Comparison of ENCODE assay signal across 15 mouse cellular contexts in the genomic region with DNA sequence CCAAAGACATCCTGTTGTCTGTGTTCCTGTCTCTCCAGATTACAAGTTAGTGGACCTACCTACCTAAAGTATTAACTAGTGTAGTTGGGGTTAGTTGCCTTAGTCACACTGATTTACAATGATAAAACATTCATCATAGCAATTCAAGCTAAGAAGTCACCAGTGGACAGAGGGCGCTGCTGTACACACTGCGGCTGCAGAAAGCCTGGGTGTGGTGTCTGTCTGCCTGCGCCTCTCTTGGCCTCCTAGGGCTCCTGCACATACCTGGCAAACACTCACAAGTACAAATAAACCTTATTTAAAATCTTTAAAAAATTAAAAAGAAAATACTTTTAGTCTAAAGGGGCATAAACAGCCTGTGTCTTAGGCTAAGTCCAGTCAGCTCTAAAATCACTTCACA. TPM values are rescaled to one million over a fixed set of nuclear protein-coding genes. Genes with fewer than 3 reads are reported as not detected.
DNase-seq lines count a peak whose midpoint lies in the region; ATAC-seq and TF ChIP-seq lines count a peak whose summit lies in the region.
"Had no signal": no experiment of that assay in that cellular context is flagged by ENCODE, and none has a peak within 500 bp of the region (broad histone marks: within the 10 kb centered on the region; RNA-seq: fewer than 3 reads in every experiment).

No protein-coding gene starts in this region.

- H3K4me1 ChIP-seq in heart, adult 2 months (ENCODE audit: control insufficient read depth, insufficient read depth, low read length): peaks cover 6% of the 10 kb centered on the region
- peaks cover 3% of the 10 kb centered on the region; the same call in 1 of the 2 replicates for H3K4me1 ChIP-seq in lung, adult 2 months (ENCODE audit: control insufficient read depth, insufficient read depth, low read length)
- peaks cover 5% of the 10 kb centered on the region for H3K4me1 ChIP-seq in ES-Bruce4 (ENCODE audit: control insufficient read depth, insufficient read depth, low read length)
- peaks cover 15% of the 10 kb centered on the region for H3K4me1 ChIP-seq in embryonic fibroblast, embryonic 13.5 days (ENCODE audit: control insufficient read depth, insufficient read depth, low read length)

- H3K27ac ChIP-seq in heart, adult 2 months: no peak overlapping the region
- no peak overlapping the region for H3K27ac ChIP-seq in ES-Bruce4 (ENCODE audit: insufficient read depth, low read length)
- H3K27ac ChIP-seq in embryonic fibroblast, embryonic 13.5 days (ENCODE audit: insufficient read depth, low read length): no peak overlapping the region
- H3K27ac ChIP-seq: hindbrain, embryonic 10.5 days had no signal

- no peaks in the 10 kb centered on the region for H3K9me3 ChIP-seq in ES-Bruce4 (replicated peaks; ENCODE audit: control insufficient read depth, insufficient read depth, low read length, poor library complexity, severe bottlenecking)

- H3K79me2 ChIP-seq in heart, adult 2 months (replicated peaks; ENCODE audit: control insufficient read depth, insufficient read depth, low read length): 0 out of 2 replicates have a peak, but pooled peaks cover 2% of the 10 kb centered on the region

- no peak for TF ChIP-seq POLR2A in heart, adult 2 months (IDR thresholded peaks at IDR 0.05; ENCODE audit: insufficient read depth, low read depth, low read length)
- TF ChIP-seq POLR2A in lung, adult 2 months (IDR thresholded peaks at IDR 0.05; ENCODE audit: borderline replicate concordance, extremely low read depth, low read depth, low read length): no peak
- no peak for TF ChIP-seq POLR2A in ES-Bruce4 (IDR thresholded peaks at IDR 0.05; ENCODE audit: insufficient read depth, low read length)
- TF ChIP-seq POLR2A in embryonic fibroblast, embryonic 13.5 days (IDR thresholded peaks at IDR 0.05; ENCODE audit: low read depth, low read length): no peak

- H3K27me3 ChIP-seq in heart, adult 2 months (ENCODE audit: control insufficient read depth, insufficient read depth, low read length): no peaks in the 10 kb centered on the region
- H3K27me3 ChIP-seq in ES-Bruce4 (ENCODE audit: control insufficient read depth, insufficient read depth, low read length, poor library complexity, severe bottlenecking): no peaks in the 10 kb centered on the region

- H3K4me3 ChIP-seq in heart, adult 2 months: no peak overlapping the region
- H3K4me3 ChIP-seq in lung, adult 2 months (replicated peaks; ENCODE audit: extremely low read depth, low read depth, low read length): no peak overlapping the region
- H3K4me3 ChIP-seq in ES-Bruce4 (ENCODE audit: low read depth, low read length): no peak overlapping the region
- H3K4me3 ChIP-seq in embryonic fibroblast, embryonic 13.5 days (ENCODE audit: insufficient read depth, low read length): no peak overlapping the region
- H3K4me3 ChIP-seq: hindbrain, embryonic 10.5 days had no signal

- no peak for TF ChIP-seq EP300 in heart, adult 2 months (IDR thresholded peaks at IDR 0.05; ENCODE audit: insufficient read depth, low read depth, low read length)
- no peak for TF ChIP-seq EP300 in ES-Bruce4 (IDR thresholded peaks at IDR 0.05; ENCODE audit: insufficient read depth, low read depth, low read length)

- no peaks in the 10 kb centered on the region for H3K36me3 ChIP-seq in heart, adult 2 months (ENCODE audit: control insufficient read depth, insufficient read depth, low read length)
- no peaks in the 10 kb centered on the region for H3K36me3 ChIP-seq in ES-Bruce4 (ENCODE audit: control insufficient read depth, insufficient read depth, low read length, poor library complexity, severe bottlenecking)

- H3K9ac ChIP-seq in heart, adult 2 months (ENCODE audit: low read depth, low read length): no peak overlapping the region
- no peak overlapping the region for H3K9ac ChIP-seq in ES-Bruce4 (ENCODE audit: low read depth, poor library complexity, severe bottlenecking)

- 94% methylated on average over 3 of the region's 3 CpGs for WGBS in heart, adult 2 months
- WGBS in lung, adult 2 months: 87% methylated on average over 3 of the region's 3 CpGs

- no peak for ATAC-seq in frontal cortex, adult (ENCODE audit: low TSS enrichment)
- ATAC-seq: activated CD4-positive, CD25-positive, alpha-beta regulatory T cell, adult 4 months had no signal

- intact Hi-C loops in heart, adult 2 months (cut with DNase I): no loop called here
- intact Hi-C loops in heart, postnatal 25 days (cut with DNase I): no loop called here

- no peak for DNase-seq in heart, adult 2 months
- no peak for DNase-seq in heart, postnatal 25 days (ENCODE audit: low spot score)
- no peak for DNase-seq in lung, adult 2 months
- DNase-seq in lung, postnatal 25 days (ENCODE audit: low spot score): no peak
- DNase-seq: adrenal gland, postnatal 25 days; cerebellum, adult 9-11 months; gastrocnemius, postnatal 36 days; kidney, postnatal 4 days; layer of hippocampus, postnatal 36 days; left cerebral cortex, postnatal 4 days had no signal

- 0 out of 2 replicates have a peak, but pooled peaks have one; percentile 16 for TF ChIP-seq CTCF in heart, adult 2 months (IDR thresholded peaks at IDR 0.05)
- 0 out of 2 replicates have a peak, but pooled peaks have one; percentile 15 for TF ChIP-seq CTCF in lung, adult 2 months (IDR thresholded peaks at IDR 0.05; ENCODE audit: insufficient read depth, low read length)
- TF ChIP-seq CTCF in ES-Bruce4 (IDR thresholded peaks at IDR 0.05; ENCODE audit: low read depth, low read length): peak; percentile 74
- peak; percentile 40; the same call in 1 of the 2 replicates for TF ChIP-seq CTCF in embryonic fibroblast, embryonic 13.5 days (IDR thresholded peaks at IDR 0.05; ENCODE audit: borderline replicate concordance, insufficient read depth, low read length)

RNA-seq across cellular contexts. Expression of gene Eif4g3, which starts 47.8 kb away (rescaled TPM):
- 10 to 100 TPM; 39.7 to 43.7 TPM for total RNA-seq in heart, adult 2 months (2021)
- 24.8 and 29.1 TPM in 2 replicates for polyA plus RNA-seq in heart, adult 2 months (2012; rRNA removed)
- total RNA-seq in heart, postnatal 25 days (2021): 10 to 100 TPM; 44.1 to 48.1 TPM
- polyA plus RNA-seq in lung, adult 2 months (2012; rRNA removed): 69.8 and 79.4 TPM in 2 replicates
- 71.7 TPM in 2 replicates for polyA plus RNA-seq in ES-Bruce4 (2011; ENCODE audit: insufficient read depth, insufficient read length, low read depth, missing spikeins)
- 83.4 and 92.1 TPM in 2 replicates for polyA plus RNA-seq in embryonic fibroblast, embryonic 13.5 days (2011; ENCODE audit: insufficient read length, low read depth, missing spikeins)

Comparison
In these comparisons a context has a peak if more than half of its experiments do, and no peak if none do; other contexts are left out.
1. CTCF ChIP-seq: peak in every context shown above with its lines; median percentile 74 in ES-Bruce4; 40 in embryonic fibroblast, embryonic 13.5 days; 16 in heart, adult 2 months; 15 in lung, adult 2 months.